Mouse (Mus musculus): Measurements from ENCODE around the gene Trpm8.

DNA sequence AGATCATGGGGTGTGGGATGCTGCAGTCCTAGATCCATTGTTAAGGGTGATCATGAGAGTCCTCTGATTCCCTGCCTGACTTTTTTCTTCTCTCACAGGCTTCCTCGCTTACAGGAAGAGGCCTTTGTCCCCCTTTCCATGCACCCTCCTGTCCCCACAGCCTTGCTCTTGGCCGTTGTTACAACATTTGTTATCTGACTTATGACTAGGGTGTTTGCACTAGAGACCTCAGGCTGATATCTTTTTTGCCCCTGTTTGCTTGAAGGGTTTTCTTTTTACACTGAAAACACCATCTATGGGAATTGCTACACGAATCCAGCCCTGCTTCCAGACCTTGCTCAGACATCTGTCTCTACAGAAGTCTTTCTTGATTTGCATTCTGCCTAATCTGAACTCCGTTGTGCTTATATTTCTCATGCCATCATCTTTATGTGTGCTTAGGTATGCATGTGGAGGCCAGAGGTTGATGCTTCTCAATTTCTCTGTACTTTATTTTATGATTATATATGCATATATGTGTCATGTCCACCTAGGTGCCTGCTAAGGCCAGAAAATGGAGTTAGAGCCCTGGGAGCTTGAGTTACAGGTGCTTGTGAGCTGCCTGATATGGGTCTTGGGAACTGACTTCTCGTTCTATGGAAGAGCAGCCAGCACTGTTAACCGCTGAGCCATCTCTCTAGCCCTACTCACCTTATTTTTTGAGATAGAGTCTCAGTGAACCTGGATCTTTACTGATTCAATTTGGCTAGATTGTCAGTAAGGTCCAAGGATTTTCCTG lies 27.7 kb downstream of the Trpm8 start:
- TF ChIP-seq CTCF (IDR thresholded peaks at IDR 0.05; ENCODE audit: low read depth) (no peak), EP300 (IDR thresholded peaks at IDR 0.05; ENCODE audit: low read depth) (no peak)
